Mouse (Mus musculus) olfactory bulb, adult 2 months (tissue): ENCODE results near the gene Mre11a.

Experiments
- CTCF ChIP-seq: fragments of 200-500 bp; IDR thresholded peaks from 2 replicates; pipeline ENCODE4 v1.5.1; 2012; ENCODE audit warnings: low read depth, mild to moderate bottlenecking, low read length, moderate library complexity; ENCODE audit not compliant: insufficient read depth
- POLR2A ChIP-seq: fragments of 200-500 bp; IDR thresholded peaks from 2 replicates; pipeline ENCODE4 v1.6.1; 2012; ENCODE audit warnings: mild to moderate bottlenecking, low read depth, low read length, moderate library complexity; ENCODE audit not compliant: insufficient read depth

GRCm38 (mm10) chr9:14868326-14868725, 83.9 kb downstream of the Mre11a start:
- TF ChIP-seq POLR2A (no peak), CTCF (no peak)
